Mouse (Mus musculus) hindlimb bud, embryonic 11.5 days (tissue): ENCODE measurements around the gene Tbc1d9.

Experiments
- DNase-seq: peaks from one replicate; pipeline ENCODE4 v3.0.0-alpha.2; 2012; ENCODE audit warnings: low read depth, low spot score; ENCODE audit errors: extremely low spot score

The Tbc1d9 gene

DNA sequence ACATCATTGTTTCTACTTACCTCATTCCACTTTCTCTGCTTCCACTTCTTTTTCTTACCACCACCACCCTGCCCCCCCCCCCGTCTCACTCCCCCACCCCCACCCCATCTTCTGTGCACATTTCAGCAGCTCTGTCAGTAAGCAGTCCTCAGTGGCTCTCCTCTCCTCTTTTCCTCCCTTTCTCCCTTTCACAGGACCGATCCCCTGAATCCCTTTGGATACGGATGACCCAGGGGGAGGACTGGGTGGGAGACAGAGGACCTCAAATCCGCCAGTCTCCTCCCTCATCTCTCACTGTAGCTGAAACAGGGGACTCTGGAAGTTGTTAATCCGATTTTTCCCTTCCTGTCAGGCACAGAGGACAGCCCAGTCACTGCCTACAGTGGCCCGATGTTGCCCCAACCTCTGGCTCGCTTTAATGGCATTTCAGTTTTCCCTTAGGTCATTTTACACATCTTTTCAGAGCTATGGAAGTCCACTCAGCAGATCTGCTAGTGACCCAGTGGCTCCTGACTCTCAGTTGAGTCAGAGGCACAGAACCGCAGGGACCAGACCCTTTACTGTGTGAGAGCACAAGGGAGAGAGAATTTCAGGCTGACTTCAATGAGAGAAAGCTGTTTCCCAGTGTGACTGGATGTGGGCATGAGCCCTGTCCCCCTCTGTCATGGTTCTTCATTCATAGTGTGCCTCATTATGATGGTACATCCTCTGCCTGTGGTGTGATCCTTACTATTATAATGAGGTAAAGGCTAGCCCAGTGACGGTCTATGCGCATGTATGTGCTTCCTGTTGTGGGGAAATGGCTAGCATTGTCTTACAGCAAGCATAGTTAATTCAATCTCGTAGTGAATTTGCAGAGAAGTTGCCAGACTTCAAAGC lies 12.4 kb downstream of the Tbc1d9 start:
- DNase-seq = no peak

DNA sequence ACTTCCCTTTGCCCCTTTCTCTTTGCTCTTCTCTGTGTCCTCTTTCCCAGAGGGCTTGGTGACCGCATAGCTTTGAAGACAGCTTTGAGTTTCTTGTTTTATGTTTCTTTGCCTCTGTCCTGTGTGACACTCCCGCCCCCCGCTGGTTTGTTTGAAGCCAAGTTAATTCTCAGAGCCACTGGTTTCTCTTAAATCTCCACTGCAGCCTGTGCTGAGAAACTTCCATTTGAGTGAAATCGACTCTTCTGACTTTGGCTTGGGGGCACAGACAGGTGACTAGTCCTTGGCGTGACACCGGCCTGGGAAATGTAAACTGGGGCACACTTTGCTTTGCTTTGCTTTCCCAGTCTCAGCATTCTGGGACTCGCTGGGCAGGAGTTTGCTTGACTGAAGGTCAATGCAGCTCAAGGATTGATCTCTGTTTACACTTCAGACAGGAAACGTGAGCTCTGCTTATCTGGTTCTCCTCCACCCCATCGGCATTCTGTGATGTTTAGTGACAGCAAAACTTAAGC lies 13.1 kb downstream of the Tbc1d9 start:
- DNase-seq = no peak

- DNase-seq = no peak
Measured at GRCm38 (mm10) chr8:83181851-83182482, 16.8 kb downstream of the Tbc1d9 start.

DNA sequence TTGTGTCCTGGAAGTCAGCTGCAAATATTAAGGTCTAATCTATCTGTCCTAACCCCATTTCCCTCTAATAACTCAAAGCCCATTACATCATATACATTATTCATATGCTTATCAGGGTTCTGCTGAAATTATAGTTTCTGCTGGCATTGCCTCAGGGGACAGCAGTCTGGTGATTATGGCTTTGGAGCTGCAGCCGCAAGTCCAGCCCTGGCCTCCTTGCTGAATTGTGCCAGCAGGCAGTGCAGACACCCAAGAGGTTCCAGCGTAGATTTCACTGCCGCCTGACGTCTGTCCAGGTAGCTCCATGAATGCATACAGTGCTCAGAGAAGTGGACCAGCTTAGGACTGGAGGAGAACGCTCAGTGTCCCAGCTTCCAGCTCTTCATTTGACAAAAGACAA lies 17.6 kb downstream of the Tbc1d9 start:
- DNase-seq = no peak

DNA sequence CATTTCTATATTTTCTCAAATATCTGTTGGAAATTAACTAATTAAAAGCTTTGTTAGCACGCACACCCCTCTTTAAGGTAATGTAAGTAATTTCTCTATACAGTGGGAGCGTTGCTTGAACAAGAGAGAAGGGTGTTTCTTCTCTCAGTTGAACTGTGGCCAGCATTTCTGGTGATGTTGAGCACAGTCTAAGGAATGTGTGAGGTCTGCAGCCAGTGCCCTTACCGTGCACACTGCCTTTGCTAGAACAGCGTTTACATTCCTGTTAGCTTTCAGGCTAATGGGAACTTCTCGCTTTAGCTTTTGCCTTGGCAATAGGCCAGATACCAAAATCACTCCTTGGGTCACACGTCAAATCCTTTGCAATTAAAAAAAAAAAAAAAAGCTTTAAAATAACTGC lies 21.2 kb downstream of the Tbc1d9 start:
- DNase-seq = no peak

- DNase-seq = no peak
Measured at GRCm38 (mm10) chr8:83187363-83187962, 22.3 kb downstream of the Tbc1d9 start.

- DNase-seq = no peak
Measured at GRCm38 (mm10) chr8:83189538-83190095, 24.5 kb downstream of the Tbc1d9 start.

DNA sequence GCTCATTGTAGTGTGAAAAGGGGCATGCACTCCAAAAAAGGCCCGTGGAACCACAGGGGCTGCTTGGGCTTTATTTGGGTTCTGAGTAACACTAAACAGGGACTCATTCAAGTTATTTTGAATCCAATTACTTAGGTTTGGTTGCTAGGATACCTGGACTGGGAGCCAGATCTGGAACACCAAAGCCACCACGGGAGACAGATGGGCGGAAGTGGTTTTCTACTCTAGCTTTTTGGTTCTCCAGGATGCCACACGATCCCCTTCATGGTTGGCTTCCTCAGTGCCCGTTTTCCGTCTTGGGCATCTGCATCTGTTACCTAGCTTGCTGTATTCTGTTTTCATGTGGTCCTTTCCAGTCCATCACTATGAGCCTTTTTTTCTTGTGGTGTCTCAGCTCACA lies 30.9 kb downstream of the Tbc1d9 start:
- DNase-seq = no peak

GRCm38 (mm10) chr8:83199715-83200114 lies 34.6 kb downstream of the Tbc1d9 start:
- no peak for DNase-seq

- DNase-seq = no peak
Measured at GRCm38 (mm10) chr8:83200191-83201177, 35.3 kb downstream of the Tbc1d9 start.

- no peak for DNase-seq
Measured at GRCm38 (mm10) chr8:83202946-83203345, 37.8 kb downstream of the Tbc1d9 start.

DNA sequence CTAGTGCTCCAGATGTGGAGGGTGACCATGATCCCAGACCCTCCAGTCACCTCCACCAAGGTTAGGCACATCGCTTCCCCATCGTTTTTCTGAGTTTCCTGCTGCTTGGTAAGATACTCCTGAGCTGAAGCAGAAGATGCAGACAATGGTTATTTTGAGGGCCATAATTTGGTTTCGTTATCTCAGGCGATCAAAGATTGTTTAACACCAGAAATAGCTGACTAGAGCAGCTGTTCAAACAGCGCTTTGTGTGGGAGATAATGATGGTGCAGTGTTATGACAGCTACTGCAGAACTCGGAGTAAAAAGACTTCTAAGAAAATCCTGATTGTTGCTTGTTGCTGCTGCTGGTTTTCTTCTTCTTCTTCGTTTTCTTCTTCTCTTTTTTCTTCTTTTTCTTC lies 40.8 kb downstream of the Tbc1d9 start:
- no peak for DNase-seq

DNA sequence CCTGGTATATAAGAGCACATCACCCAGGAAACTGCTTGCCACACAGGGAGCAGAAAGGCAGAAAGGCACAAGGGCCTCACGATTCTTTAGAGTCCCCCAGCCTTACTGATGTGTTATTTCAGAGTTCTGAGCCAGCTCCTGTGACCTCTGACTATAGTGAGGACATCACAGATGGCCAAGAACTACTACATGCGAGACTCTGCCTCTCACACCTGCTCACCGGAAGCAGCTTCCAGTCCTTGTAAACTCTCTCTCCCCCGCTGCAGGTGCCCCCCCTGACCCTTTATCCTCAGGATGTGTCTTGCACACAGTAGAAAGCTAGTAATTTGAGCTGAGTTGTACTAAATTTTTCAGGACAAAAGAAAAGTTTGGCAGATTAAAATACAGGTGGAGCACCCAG lies 44.4 kb downstream of the Tbc1d9 start:
- no peak for DNase-seq

DNA sequence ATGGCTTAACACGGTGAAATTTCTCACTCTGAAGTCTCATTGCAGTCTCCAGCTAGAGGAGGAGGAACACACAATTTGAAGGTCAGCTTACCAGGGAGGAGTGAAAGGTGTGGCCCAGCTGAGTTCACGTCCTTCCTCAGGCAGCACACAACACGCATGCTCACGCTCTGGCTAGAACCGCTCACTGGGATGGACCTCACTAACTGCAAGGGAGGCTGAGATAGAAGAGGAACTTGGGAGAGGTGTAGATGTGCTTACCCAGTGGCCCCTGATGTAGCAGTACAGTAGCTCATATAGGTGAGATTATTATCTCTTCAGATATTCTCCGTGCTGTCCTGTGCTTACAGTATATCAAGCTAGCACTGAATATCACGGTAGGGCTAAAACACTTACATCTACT lies 45.5 kb downstream of the Tbc1d9 start:
- no peak for DNase-seq

DNA sequence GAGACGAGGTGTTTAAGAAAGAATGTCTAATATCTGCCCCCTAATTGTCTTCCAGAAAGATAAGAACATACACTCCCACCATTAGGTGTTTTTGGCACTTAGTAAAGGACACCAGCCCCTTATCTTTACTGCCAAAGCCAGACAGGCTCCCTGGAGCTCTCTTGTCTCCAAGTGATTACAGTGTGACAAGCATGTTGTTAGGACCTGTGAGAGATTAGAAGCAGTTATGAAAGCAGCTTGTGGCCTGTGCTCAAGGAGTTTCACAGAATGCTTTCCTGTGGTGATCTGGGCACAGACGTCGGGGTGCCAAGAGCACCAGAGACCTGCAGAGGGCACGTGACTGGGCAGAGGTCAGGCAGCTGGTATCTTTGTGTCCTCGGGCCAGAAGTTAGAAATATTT lies 49.9 kb downstream of the Tbc1d9 start:
- DNase-seq = no peak

DNA sequence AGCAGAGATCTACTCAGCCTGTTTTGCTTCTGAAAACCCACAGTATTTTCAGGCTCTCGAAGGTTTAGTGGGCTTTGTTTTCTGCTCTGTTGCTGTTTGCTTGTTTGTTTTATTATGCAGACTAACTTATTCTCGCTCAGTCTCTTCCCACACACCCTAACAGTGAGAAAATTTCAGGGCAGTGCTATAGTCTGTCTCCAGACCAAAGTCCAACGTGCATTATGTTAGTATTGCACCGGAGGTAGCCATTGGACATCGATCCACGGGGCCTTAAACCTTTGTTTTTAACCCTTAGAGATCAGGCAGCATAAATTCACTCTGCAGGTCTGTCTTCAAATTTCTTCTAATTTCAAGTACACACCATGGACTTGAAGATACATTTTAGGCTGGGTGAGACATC lies 51.4 kb downstream of the Tbc1d9 start:
- no peak for DNase-seq

- no peak for DNase-seq
Measured at GRCm38 (mm10) chr8:83217196-83217595, 52.0 kb downstream of the Tbc1d9 start.

- no peak for DNase-seq
Measured at GRCm38 (mm10) chr8:83217891-83218290, 52.7 kb downstream of the Tbc1d9 start.

- DNase-seq = no peak
Measured at GRCm38 (mm10) chr8:83219392-83219791, 54.2 kb downstream of the Tbc1d9 start.

DNA sequence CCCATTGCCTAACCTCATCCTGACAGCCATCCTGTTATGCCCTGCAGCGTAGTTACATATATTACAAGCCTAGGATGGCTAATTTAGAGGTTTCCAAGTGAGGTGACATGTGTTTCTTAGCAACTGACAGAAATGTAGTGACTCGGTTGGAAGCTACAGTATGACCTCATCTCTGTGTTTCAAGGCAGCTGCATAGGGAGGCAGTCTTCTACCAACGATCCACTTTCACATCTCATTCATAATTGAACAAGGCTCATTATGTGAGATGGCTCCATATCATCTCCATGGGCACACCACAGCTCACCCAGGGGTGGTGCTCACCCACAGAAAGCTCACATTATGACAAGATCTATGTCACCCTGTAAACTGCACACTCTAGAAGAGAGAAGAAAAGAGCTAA lies 55.6 kb downstream of the Tbc1d9 start:
- no peak for DNase-seq
